Mouse (Mus musculus) heart, adult 2 months (tissue): ENCODE data around the gene Zfp334.

ENCODE experiments used
- CTCF ChIP-seq: fragments of 200-600 bp; IDR thresholded peaks from 2 replicates; pipeline ENCODE4 v1.8.1; 2022; ENCODE audit warnings: antibody characterized with exemption, mild to moderate bottlenecking, moderate library complexity
- EP300 ChIP-seq: fragments of 200-500 bp; IDR thresholded peaks from 2 replicates; pipeline ENCODE4 v1.6.1; 2011; ENCODE audit warnings: low read depth, low read length, control low read depth; ENCODE audit not compliant: insufficient read depth
- POLR2A ChIP-seq: fragments of 200-500 bp; IDR thresholded peaks from 2 replicates; pipeline ENCODE4 v1.6.1; 2011; ENCODE audit warnings: mild to moderate bottlenecking, low read depth, low read length, control low read depth; ENCODE audit not compliant: insufficient read depth

DNA sequence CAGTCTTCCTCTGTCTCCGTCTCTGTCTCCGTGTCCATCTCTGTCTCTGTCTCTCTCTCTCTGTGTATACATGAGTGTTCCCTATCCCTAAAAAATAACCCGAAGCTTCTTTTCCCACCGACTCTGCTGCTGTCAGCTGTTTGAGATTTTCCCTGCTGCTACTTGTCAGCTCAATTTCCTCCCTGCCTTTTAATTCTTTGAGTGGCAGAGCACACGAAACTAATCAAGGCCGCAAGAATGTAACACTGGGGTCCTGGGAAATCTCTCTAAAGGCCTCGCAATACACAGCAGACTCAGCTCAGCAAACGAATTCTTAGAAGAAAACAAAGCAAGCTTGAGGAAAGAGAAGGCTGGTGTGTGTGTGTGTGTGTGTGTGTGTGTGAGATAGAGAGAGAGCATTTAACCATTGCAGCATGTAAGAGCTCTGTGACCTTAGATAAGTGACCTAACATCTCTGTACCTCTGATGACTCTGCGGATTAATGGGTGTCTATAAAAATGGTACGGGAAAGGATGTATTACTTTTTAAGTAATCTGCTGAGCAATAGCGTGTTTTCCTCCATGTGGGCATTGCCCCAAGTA, 27.2 kb upstream of the Zfp334 start:
- no peak for TF ChIP-seq CTCF
- no peak for TF ChIP-seq POLR2A
- TF ChIP-seq EP300 = no peak
